Mouse (Mus musculus) MEL (cell line): ENCODE measurements around the gene Hoxb9.

Experiments
- CHD2 ChIP-seq: IDR thresholded peaks from 2 replicates; pipeline ENCODE4 v1.6.1; 2011; ENCODE audit warnings: low read length, improper control_type of control experiment
- CTCF ChIP-seq, 3 experiments: IDR thresholded peaks in 2 of 3; conservative IDR thresholded peaks in 1 of 3; 2 replicates each; pipeline ENCODE4 v1.5.1; 2011 to 2012; ENCODE audit warnings: low read length in 3 of 3, low read depth in 2 of 3, mild to moderate bottlenecking in 2 of 3, improper control_type of control experiment in 1 of 3, inconsistent platforms in 1 of 3, mixed read lengths in 1 of 3, moderate library complexity in 1 of 3; ENCODE audit not compliant: control insufficient read depth in 1 of 3, insufficient read depth in 1 of 3, poor library complexity in 1 of 3, severe bottlenecking in 1 of 3
- EP300 ChIP-seq, 2 experiments: IDR thresholded peaks; 2 replicates each; pipeline ENCODE4 v1.6.1; 2011; ENCODE audit warnings: improper control_type of control experiment in 2 of 2, low read length in 2 of 2, low read depth in 1 of 2, mild to moderate bottlenecking in 1 of 2
- GATA1 ChIP-seq: IDR thresholded peaks from 2 replicates; pipeline ENCODE4 v1.6.1; 2011; ENCODE audit warnings: low read depth, low read length, improper control_type of control experiment
- JUND ChIP-seq: IDR thresholded peaks from 2 replicates; pipeline ENCODE4 v1.6.1; 2011; ENCODE audit warnings: low read depth, mild to moderate bottlenecking, improper control_type of control experiment, low read length
- KAT2A ChIP-seq: conservative IDR thresholded peaks from 2 replicates; pipeline ENCODE4 v1.6.1; 2012; ENCODE audit warnings: low read depth, low read length, improper control_type of control experiment, inconsistent platforms
- MXI1 ChIP-seq: IDR thresholded peaks from 2 replicates; pipeline ENCODE4 v1.6.1; 2011; ENCODE audit warnings: mild to moderate bottlenecking, low read depth, low read length, improper control_type of control experiment
- POLR2A ChIP-seq, 2 experiments: IDR thresholded peaks; 2 replicates each; pipeline ENCODE4 v1.6.1; 2011 to 2012; ENCODE audit warnings: low read length in 2 of 2, mild to moderate bottlenecking in 2 of 2, control low read depth in 1 of 2, improper control_type of control experiment in 1 of 2, low read depth in 1 of 2, moderate library complexity in 1 of 2; ENCODE audit not compliant: control insufficient read depth in 1 of 2, insufficient read depth in 1 of 2, poor library complexity in 1 of 2
- SIN3A ChIP-seq: IDR thresholded peaks from 2 replicates; pipeline ENCODE4 v1.6.1; 2012; ENCODE audit warnings: low read length, improper control_type of control experiment, inconsistent platforms
- SMC3 ChIP-seq: IDR thresholded peaks from 2 replicates; pipeline ENCODE4 v1.6.1; 2011; ENCODE audit warnings: low read depth, low read length, improper control_type of control experiment
- TAL1 ChIP-seq: IDR thresholded peaks from 2 replicates; pipeline ENCODE4 v1.6.1; 2012; ENCODE audit warnings: mild to moderate bottlenecking, inconsistent platforms, low read length, moderate library complexity, mixed read lengths
- ZC3H11A ChIP-seq: IDR thresholded peaks from 2 replicates; pipeline ENCODE4 v1.6.1; 2012; ENCODE audit warnings: low read depth, mild to moderate bottlenecking, inconsistent platforms, low read length, improper control_type of control experiment

- TF ChIP-seq JUND (no peak), SIN3A (no peak), CTCF (IDR thresholded peaks at IDR 0.05 in 2 of 3, conservative IDR thresholded peaks at IDR 0.05 in 1 of 3; ENCODE audit: control insufficient read depth in 1 of 3, insufficient read depth in 1 of 3, low read depth in 2 of 3, low read length in 3 of 3, poor library complexity in 1 of 3, severe bottlenecking in 1 of 3) (peak; percentile 69 to 80 (median 75)), ZC3H11A (peak; percentile 59), EP300 (IDR thresholded peaks at IDR 0.05; ENCODE audit: low read depth in 1 of 2, low read length in 2 of 2) (no peak), SMC3 (peak; percentile 78), GATA1 (no peak), CHD2 (no peak), MXI1 (no peak), POLR2A (IDR thresholded peaks at IDR 0.05; ENCODE audit: control insufficient read depth in 1 of 2, insufficient read depth in 1 of 2, low read depth in 1 of 2, low read length in 2 of 2, poor library complexity in 1 of 2) (no peak), KAT2A (no peak), TAL1 (no peak)
Measured at GRCm38 (mm10) chr11:96223813-96224212, 47.4 kb upstream of the Hoxb9 start.
